Mouse (Mus musculus) brain, embryonic 14.5 days (tissue): ENCODE measurements around the gene Rln1.

Source experiments
- CTCF ChIP-seq: fragments of 200-500 bp; IDR thresholded peaks from 2 replicates; pipeline ENCODE4 v1.5.1; 2012; ENCODE audit warnings: inconsistent platforms, mild to moderate bottlenecking, moderate library complexity, borderline replicate concordance; ENCODE audit not compliant: insufficient read depth, insufficient read length; ENCODE audit errors: extremely low read depth
- POLR2A ChIP-seq: fragments of 200-500 bp; IDR thresholded peaks from 2 replicates; pipeline ENCODE4 v1.6.1; 2012; ENCODE audit warnings: mild to moderate bottlenecking, inconsistent platforms, borderline replicate concordance; ENCODE audit not compliant: poor library complexity, insufficient read depth, insufficient read length, severe bottlenecking; ENCODE audit errors: extremely low read depth

DNA sequence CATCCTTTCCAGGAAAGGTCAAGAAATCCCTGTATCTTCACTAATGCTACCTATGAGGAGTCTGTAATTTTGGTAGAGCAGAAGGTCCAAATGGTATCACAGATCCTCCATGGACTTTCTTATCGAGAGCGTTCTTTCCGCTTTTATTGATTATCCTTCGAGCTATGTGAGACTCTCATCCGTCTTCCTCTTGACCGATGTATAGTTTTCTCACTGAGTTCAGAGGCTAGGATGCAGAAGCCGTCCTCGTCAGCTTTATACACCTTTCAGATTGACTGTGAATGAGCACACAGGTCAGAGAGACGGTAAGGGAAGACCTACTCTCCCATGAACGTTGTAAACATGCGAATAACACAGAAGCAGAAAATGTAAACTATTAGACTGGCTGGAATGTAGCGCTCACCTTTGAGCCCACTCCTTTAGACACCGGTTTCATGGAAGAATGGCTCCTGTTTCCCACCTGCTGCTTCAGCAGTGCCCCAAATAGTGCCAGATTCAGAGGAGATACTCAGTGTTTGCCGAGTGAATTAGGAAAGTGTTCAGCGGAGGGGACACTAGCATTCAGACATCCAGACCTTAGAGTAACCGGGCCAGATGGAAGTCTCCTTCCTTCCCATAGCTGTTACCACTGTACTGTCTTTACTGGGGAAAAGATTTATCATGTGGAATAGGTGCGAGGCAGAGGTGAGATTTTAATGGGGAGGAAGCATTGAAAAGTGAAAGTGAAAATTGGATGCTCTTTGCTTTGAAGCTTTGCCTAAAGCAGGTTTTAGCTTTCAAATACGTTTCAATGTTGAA is 37.0 kb upstream of the Rln1 start:
- TF ChIP-seq CTCF: no peak
- no peak for TF ChIP-seq POLR2A
